Mouse (Mus musculus) kidney, embryonic 16.5 days (tissue): ENCODE data around the gene Nectin4. TPM values are rescaled to one million over a fixed set of nuclear protein-coding genes. Genes with fewer than 3 reads are reported as not detected.

ENCODE experiments used
- ATAC-seq: fragments of 200-750 bp; cut with Nextera tagmentation; 2 replicates; pipeline ENCODE4 v1.8.0; 2017; ENCODE audit warnings: moderate TSS enrichment; ENCODE audit not compliant: low FRiP score, low TSS enrichment
- H3K27ac ChIP-seq: fragments of 300-500 bp; sonication (generic); 2 replicates; pipeline ENCODE4 v1.5.1; 2014; ENCODE audit warnings: low read length
- H3K27me3 ChIP-seq: fragments of 300-500 bp; sonication (generic); 2 replicates; pipeline ENCODE4 v1.6.1; 2014; ENCODE audit warnings: low read length, control low read depth, mixed read lengths; ENCODE audit not compliant: insufficient read depth
- H3K36me3 ChIP-seq: fragments of 300-500 bp; sonication (generic); 2 replicates; pipeline ENCODE4 v1.6.1; 2014; ENCODE audit warnings: low read length, control low read depth, mixed read lengths; ENCODE audit not compliant: insufficient read depth
- H3K4me1 ChIP-seq: fragments of 300-500 bp; sonication (generic); 2 replicates; pipeline ENCODE4 v1.6.1; 2014; ENCODE audit warnings: low read length, control low read depth, mixed read lengths; ENCODE audit not compliant: insufficient read depth
- H3K4me2 ChIP-seq: fragments of 300-500 bp; sonication (generic); replicated peaks from 2 replicates; pipeline ENCODE4 v1.6.1; 2014; ENCODE audit warnings: low read depth, low read length
- H3K4me3 ChIP-seq: fragments of 300-500 bp; sonication (generic); 2 replicates; pipeline ENCODE4 v1.5.1; 2014; ENCODE audit warnings: mild to moderate bottlenecking, low read length
- H3K9ac ChIP-seq: fragments of 300-500 bp; sonication (generic); replicated peaks from 2 replicates; pipeline ENCODE4 v1.6.1; 2014; ENCODE audit warnings: low read length
- H3K9me3 ChIP-seq: fragments of 300-500 bp; sonication (generic); 2 replicates; pipeline ENCODE4 v1.6.1; 2016; ENCODE audit warnings: low read length, control low read depth
- WGBS: fragments of 180-500 bp; shearing (Covaris S2); extraction: QIAGEN DNeasy Blood & Tissue Kit; methylation state at CpG from one replicate; pipeline ENCODE4 v1.1.7; 2014; 5-methylcytosine and 5-hydroxymethylcytosine counted together
- polyA plus RNA-seq: library from polyadenylated mRNA; unstranded; fragments of >200 nt; fragmentation: Nextera tagmentation; extraction: Ambion mirVana; gene quantifications from 2 replicates; pipeline ENCODE4 v1.2.1, GENCODE M21; 2015

The Nectin4 gene
- polyA plus RNA-seq, 1 experiment from 2014 or later = 4.7 TPM

DNA sequence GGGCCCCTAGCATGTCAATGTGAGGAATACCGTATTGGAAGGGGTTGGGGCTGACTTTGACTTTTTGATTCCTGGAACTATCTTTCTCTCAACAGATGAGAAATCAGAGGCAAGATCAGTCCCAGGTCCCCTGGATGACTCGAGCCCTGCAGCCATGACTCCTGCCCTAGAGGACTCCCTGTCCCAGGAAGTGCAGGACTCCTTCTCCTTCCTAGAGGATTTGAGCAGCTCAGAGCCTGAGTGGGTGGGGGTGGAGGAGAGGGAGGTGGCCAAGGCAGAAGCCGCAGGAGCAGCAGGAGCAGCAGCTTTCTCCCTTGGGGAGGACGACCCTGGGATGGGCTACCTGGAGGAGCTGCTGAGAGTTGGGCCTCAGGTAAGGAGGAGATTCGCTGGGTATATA, 37.4 kb downstream of the Nectin4 start:
- H3K9me3 ChIP-seq = no peaks in the 10 kb centered on the region
- H3K4me1 ChIP-seq = peaks cover under 1% of the 10 kb centered on the region; the same call in 1 of the 2 replicates
- 69% methylated on average over 5 of the region's 5 CpGs for WGBS
- H3K9ac ChIP-seq = no peak overlapping the region
- ATAC-seq = no peak
- no peak overlapping the region for H3K4me3 ChIP-seq
- H3K27ac ChIP-seq = no peak overlapping the region
- no peaks in the 10 kb centered on the region; the same call in 1 of the 2 replicates for H3K27me3 ChIP-seq
- H3K4me2 ChIP-seq = no peak overlapping the region
- no peaks in the 10 kb centered on the region for H3K36me3 ChIP-seq

DNA sequence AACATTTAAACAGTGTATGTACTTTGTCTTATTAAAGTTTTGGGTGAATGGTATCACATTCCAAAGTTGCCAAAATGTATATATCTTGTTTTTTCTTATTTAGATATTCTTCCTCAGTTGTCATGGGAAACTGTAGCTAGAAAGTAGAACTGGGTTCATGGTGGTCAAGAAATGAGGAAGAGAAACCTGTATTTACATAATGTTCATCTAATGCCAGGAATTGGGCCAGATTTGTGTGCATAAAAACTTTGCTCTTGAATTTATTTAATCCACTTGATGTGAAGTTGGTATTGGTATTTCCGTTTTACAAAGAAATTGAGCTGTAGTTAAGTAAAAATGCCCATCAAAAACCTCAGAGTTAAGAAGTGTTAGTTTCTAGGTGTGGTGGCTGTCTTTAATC, 40.3 kb downstream of the Nectin4 start:
- no peak overlapping the region for H3K4me3 ChIP-seq
- no peaks in the 10 kb centered on the region for H3K9me3 ChIP-seq
- H3K4me1 ChIP-seq = peaks cover 11% of the 10 kb centered on the region
- no peak for ATAC-seq
- H3K36me3 ChIP-seq = peaks cover 2% of the 10 kb centered on the region; the same call in 1 of the 2 replicates
- no peaks in the 10 kb centered on the region; the same call in 1 of the 2 replicates for H3K27me3 ChIP-seq
- no peak overlapping the region for H3K9ac ChIP-seq
- H3K27ac ChIP-seq = no peak overlapping the region
- 86% methylated on average over 1 of the region's 1 CpGs for WGBS
- no peak overlapping the region for H3K4me2 ChIP-seq

DNA sequence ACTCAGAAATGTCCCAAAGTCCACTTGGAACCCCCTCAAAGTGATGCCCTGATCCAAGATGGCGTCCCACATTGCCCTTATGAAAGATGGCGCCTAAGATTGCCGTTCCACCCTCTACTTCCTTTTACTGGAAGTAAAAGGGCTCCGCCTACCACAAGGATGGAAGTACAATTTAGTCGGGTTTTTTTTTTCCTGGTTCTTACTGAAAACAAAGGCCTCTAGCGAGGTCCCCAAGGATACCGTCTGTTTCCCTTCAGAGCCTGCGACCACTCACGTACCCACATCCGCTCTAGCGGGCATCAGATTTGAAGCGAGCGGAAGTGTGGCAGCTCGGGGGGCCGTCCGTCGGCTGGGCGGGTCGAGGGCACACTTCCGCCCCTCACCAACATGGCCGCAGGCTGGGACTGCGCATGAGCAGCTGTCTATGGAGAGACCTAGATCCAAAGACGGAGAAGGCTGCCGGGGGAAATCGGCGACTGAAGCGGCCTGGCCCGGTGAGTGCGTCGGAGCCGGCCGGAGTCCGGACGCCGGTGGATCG, 41.1 kb downstream of the Nectin4 start, which contains the start of gene Usf1:
TSS of gene Usf1 (plus strand) at position 367 of the 538 bp plus-strand sequence.
- peaks cover 10% of the 10 kb centered on the region; the same call in 1 of the 2 replicates for H3K36me3 ChIP-seq
- ATAC-seq = peak; percentile 98

DNA sequence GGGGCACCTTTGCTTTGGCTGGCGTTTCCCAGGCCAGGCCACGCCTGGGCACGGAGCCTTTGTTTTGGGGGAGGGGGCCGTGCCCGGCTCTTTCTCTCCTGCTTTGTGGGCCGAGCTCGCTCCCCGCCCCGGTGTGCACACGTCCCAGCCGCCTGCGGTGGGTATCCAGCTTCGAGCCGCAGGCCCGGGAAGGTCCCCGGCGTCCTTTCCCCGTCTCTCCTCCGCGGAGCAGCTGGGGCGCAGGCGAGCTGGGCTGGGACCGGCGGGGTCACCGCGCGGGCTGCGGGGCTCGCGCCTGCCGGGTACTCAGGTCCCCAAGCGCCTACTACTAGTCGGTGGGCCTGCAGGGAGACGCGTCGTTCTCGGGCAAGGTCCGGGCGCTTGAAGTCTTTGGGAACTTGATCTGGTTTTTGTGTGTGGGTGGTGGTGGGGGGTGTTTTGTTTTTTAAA, 41.6 kb downstream of the Nectin4 start:
- Histone ChIP-seq H3K4me2 (peak overlapping the region; percentile 67), H3K9me3 (no peaks in the 10 kb centered on the region), H3K27ac (peak overlapping the region; percentile 97), H3K27me3 (no peaks in the 10 kb centered on the region; the same call in 1 of the 2 replicates), H3K36me3 (peaks cover 15% of the 10 kb centered on the region), H3K9ac (peak overlapping the region; percentile 98), H3K4me1 (peaks cover 11% of the 10 kb centered on the region), H3K4me3 (peak overlapping the region; percentile 97)
- 0% methylated on average over 39 of the region's 39 CpGs for WGBS
- ATAC-seq = peak; percentile 79

More for the DNA sequence above, 41.1 kb downstream of the Nectin4 start, which contains the start of gene Usf1:
- H3K4me1 ChIP-seq = peaks cover 11% of the 10 kb centered on the region
- no peaks in the 10 kb centered on the region for H3K9me3 ChIP-seq
- peak within 1 kb of the TSS; percentile 97 for H3K27ac ChIP-seq
- peak within 1 kb of the TSS; percentile 67 for H3K4me2 ChIP-seq
- peak within 1 kb of the TSS; percentile 98 for H3K9ac ChIP-seq
- H3K27me3 ChIP-seq = no peaks in the 10 kb centered on the region; the same call in 1 of the 2 replicates
- WGBS = under 1% methylated on average over 36 of the region's 36 CpGs
- peak within 1 kb of the TSS; percentile 97 for H3K4me3 ChIP-seq

DNA sequence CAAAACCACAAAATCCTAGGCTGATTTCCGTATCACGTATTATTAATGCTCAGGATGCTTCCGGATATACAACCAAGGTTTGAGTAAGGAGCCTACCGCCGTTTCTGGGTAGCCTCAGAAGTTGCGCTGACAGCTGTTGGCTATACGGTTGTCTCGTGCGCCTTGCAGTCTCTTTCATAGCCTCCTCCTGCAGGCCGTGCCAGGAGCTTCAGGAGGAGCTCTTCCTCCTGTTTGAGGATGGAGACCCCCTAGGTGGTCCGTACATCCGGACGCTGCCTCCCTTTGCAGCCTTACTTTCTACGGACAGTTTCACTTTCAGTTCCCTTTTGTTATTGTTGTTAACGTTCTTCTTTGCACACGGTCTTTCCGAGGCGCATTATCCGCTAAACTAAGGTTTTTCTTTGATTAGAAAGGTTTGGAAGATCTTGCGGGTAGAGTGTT, 42.1 kb downstream of the Nectin4 start:
- H3K4me3 ChIP-seq = peak overlapping the region; percentile 97
- H3K9ac ChIP-seq = peak overlapping the region; percentile 98
- peak; percentile 44; the same call in 1 of the 2 replicates for ATAC-seq
- H3K27ac ChIP-seq = peak overlapping the region; percentile 97
- WGBS = under 1% methylated on average over 20 of the region's 20 CpGs
- H3K4me1 ChIP-seq = peaks cover 11% of the 10 kb centered on the region
- H3K27me3 ChIP-seq = no peaks in the 10 kb centered on the region; the same call in 1 of the 2 replicates
- H3K9me3 ChIP-seq = no peaks in the 10 kb centered on the region
- peaks cover 20% of the 10 kb centered on the region for H3K36me3 ChIP-seq
- peak overlapping the region; percentile 67 for H3K4me2 ChIP-seq

DNA sequence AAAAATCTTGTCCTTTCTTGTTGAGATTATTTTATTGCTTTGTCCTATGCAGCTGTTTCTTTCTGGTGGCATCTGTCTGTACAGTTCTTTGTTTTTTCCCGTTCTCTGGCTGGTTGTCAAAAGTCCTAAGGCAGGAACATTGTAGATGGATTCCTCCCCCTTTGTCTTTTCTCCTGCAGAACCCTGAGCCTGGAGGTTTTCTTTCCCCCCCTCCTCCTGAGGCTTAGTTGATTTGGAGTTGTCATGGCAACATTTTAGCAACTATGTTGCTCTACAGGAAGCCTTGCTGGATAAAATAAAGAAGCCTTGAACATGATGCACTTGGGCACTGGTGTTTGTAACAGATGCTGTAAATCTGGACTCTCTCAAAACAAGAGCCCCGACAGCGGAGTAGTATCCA, 42.5 kb downstream of the Nectin4 start:
- Histone ChIP-seq H3K9ac (peak overlapping the region; percentile 98), H3K36me3 (peaks cover 24% of the 10 kb centered on the region), H3K4me2 (peak overlapping the region; percentile 67), H3K27ac (peak overlapping the region; percentile 97), H3K4me3 (peak overlapping the region; percentile 97), H3K9me3 (no peaks in the 10 kb centered on the region), H3K27me3 (no peaks in the 10 kb centered on the region; the same call in 1 of the 2 replicates), H3K4me1 (peaks cover 11% of the 10 kb centered on the region)
- no peak for ATAC-seq
- WGBS = 23% methylated on average over 3 of the region's 3 CpGs

DNA sequence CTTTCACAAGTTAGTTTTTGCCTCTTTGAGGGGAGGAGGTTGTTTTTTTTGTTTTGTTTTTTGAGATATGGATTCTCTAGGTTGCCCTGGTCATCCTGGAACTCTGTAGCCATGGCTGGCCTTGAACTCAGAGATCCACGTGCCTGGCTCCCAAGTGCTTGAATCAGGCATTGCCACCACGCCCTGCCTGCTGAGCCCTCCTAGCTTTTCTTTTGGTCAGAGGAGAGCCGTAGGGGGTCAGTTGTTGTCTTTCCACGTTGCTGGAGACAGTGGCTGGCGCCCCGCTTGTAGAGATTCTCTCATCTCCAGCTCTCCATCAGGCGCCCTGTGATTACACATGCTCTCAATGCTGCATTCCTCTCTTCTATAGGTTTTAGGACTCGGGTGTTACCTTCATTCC, 43.7 kb downstream of the Nectin4 start:
- Histone ChIP-seq H3K4me1 (peaks cover 11% of the 10 kb centered on the region), H3K27ac (no peak overlapping the region), H3K4me3 (no peak overlapping the region), H3K4me2 (no peak overlapping the region), H3K27me3 (no peaks in the 10 kb centered on the region; the same call in 1 of the 2 replicates), H3K9me3 (no peaks in the 10 kb centered on the region), H3K36me3 (peaks cover 34% of the 10 kb centered on the region), H3K9ac (no peak overlapping the region)
- no peak for ATAC-seq
- WGBS = 80% methylated on average over 8 of the region's 8 CpGs

DNA sequence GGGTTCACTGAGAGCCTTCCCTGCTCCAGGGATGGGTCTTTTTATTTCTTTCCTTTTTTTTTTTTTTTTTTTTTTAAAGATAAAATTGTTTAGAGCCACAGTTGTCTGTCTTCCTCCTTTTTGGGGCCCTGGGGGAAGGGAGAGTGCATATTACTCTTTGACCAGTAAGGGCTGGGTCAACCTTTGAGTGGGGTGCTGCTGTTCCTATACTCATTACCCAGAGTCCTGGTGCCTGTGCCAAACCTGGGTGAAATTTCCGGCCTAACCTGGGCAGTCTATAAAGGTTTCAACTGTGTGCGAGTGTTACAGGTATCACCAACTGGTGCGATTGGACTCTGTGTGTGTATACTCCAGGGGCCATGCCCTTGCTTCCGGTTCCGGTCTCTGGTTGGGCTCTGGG, 48.8 kb downstream of the Nectin4 start, which contains the start of gene Tstd1:
TSS of gene Tstd1 (plus strand) at position 213 of the 400 bp plus-strand sequence.
- H3K27ac ChIP-seq = no peak within 1 kb of the TSS

DNA sequence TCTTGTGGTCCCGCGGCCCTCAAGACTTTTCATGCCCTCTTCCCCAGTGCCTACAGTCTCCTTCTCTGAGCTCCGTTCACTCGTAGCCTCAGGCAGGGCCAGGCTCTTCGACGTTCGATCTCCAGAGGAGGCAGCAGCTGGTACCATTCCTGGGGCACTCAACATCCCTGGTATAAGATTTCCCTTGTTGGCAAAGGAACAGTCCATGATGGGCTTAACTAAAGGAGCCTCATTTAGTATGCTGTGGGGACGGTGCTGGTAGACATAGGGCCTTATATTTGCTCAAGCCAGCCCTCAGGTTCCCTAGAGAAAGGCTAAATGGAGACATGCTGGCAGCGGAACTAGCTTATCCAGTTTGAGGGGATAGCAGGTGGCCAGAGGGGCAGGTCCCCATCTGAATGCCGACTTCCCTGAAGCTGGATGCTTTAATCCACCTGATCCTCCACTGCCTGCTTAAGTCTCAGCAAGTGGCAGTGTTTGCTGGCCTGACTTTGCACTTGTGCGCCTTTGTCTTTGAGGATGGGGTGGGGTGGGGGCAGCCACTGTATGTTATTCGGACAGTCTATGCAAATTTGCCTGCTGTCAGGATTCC, 49.5 kb downstream of the Nectin4 start:
- H3K4me3 ChIP-seq = no peak overlapping the region
- no peak for ATAC-seq
- 72% methylated on average over 12 of the region's 12 CpGs for WGBS
- no peak overlapping the region for H3K9ac ChIP-seq
- H3K9me3 ChIP-seq = no peaks in the 10 kb centered on the region
- H3K27me3 ChIP-seq = no peaks in the 10 kb centered on the region
- H3K36me3 ChIP-seq = peaks cover 50% of the 10 kb centered on the region
- no peak overlapping the region for H3K4me2 ChIP-seq
- H3K4me1 ChIP-seq = no peaks in the 10 kb centered on the region
- H3K27ac ChIP-seq = no peak overlapping the region

More for the DNA sequence above, 48.8 kb downstream of the Nectin4 start, which contains the start of gene Tstd1:
- Histone ChIP-seq H3K36me3 (peaks cover 50% of the 10 kb centered on the region), H3K4me1 (no peaks in the 10 kb centered on the region), H3K27me3 (no peaks in the 10 kb centered on the region), H3K9ac (no peak within 1 kb of the TSS), H3K4me3 (no peak within 1 kb of the TSS), H3K9me3 (no peaks in the 10 kb centered on the region), H3K4me2 (no peak within 1 kb of the TSS)
- WGBS = 84% methylated on average over 5 of the region's 5 CpGs
- ATAC-seq = no peak

DNA sequence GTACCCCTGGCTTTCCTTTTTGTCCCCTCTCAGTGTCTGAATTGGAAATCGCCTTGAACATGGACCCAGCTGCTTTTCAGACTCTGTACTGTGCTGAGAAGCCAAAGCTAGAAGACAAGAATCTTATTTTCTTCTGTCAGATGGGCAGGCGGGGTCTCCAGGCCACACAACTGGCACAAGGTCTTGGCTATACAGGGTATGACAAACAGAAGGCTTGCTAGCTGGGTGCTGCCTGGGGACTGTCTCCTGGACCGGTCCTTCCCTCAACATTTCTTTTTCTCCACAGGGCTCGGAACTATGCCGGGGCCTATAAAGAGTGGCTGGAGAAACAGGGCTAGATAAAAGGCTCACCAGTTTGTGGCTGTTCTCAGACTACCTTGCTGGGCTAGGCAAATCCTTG, 50.0 kb downstream of the Nectin4 start:
- Histone ChIP-seq H3K4me1 (0 out of 2 replicates have a peak, but pooled peaks cover 4% of the 10 kb centered on the region), H3K4me3 (no peak overlapping the region), H3K4me2 (no peak overlapping the region), H3K9ac (no peak overlapping the region), H3K27ac (no peak overlapping the region), H3K27me3 (no peaks in the 10 kb centered on the region), H3K36me3 (peaks cover 50% of the 10 kb centered on the region), H3K9me3 (no peaks in the 10 kb centered on the region)
- ATAC-seq = no peak
- WGBS = 84% methylated on average over 5 of the region's 5 CpGs
